Mouse (Mus musculus) erythroblast, embryonic 14.5 days (primary cell): ENCODE measurements around the gene Fbn1.

ENCODE experiments used
- GATA1 ChIP-seq: IDR thresholded peaks from 2 replicates; pipeline ENCODE4 v1.6.1; 2012; ENCODE audit warnings: low read length, inconsistent platforms, mixed read lengths
- TAL1 ChIP-seq: IDR thresholded peaks from 3 replicates; pipeline ENCODE4 v1.6.1; 2012; ENCODE audit warnings: low read length, inconsistent platforms, mixed read lengths

- TF ChIP-seq GATA1 (no peak), TAL1 (no peak)
Observed at GRCm38 (mm10) chr2:125322581-125322980, 185.2 kb downstream of the Fbn1 start.
